Mouse (Mus musculus) testis, adult 2 months (tissue): ENCODE results near the gene Ticam1.

ENCODE experiments used
- CTCF ChIP-seq: fragments of 200-500 bp; IDR thresholded peaks from 2 replicates; pipeline ENCODE4 v1.5.1; 2012; ENCODE audit warnings: low read depth, mild to moderate bottlenecking, inconsistent platforms, low read length, moderate library complexity; ENCODE audit not compliant: control insufficient read depth, insufficient read depth, insufficient replicate concordance
- POLR2A ChIP-seq: fragments of 200-500 bp; IDR thresholded peaks from 2 replicates; pipeline ENCODE4 v1.6.1; 2012; ENCODE audit warnings: low read depth, mild to moderate bottlenecking, inconsistent platforms, low read length, moderate library complexity; ENCODE audit not compliant: control insufficient read depth

DNA sequence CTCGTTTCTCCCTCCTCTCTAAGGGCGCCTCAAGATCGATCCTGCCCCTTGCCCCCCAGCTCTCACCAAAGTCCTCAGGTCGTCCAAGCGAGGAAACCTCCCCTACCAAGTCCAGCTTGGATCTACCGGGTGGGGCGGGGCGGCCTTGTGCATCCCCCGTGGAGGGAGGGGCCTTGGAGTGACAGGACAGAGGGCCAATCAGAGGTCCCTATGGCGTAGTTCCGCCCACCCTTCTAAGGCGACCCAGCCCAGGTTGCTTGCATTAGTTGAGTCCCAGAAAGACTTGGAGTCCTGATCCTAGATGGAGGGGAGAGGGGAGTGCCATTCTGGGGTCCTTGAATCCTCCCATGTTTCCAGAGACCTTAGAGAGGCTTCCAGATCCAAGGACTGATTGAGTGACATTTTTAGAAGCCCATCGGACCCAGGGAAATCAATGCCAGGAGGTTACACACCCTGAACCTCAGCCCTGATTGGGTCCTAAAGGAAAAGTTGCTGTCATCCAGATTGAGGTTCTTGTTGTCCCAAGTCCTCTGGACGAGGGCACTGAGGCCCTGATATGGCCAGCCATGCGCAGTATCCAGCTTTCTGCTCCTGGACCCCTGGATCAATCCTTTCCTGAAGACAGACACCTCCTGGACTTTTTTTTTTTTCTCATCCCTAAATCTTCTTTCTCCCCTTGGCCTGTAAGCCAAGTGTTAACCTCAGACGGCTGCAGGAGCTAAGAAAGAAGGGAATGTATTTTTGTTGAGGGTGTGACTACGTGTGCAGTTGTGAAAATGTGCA, 14.0 kb upstream of the Ticam1 start:
- no peak for TF ChIP-seq CTCF
- TF ChIP-seq POLR2A: peak; percentile 61
